Mouse (Mus musculus) neural tube, embryonic 15.5 days (tissue): Measurements from ENCODE around the gene Cyb5r1. TPM values are rescaled to one million over a fixed set of nuclear protein-coding genes. Genes with fewer than 3 reads are reported as not detected.

Experiments used
- polyA plus RNA-seq: library from polyadenylated mRNA; unstranded; fragments of >200 nt; fragmentation: Nextera tagmentation; extraction: Ambion mirVana; gene quantifications from 2 replicates; pipeline ENCODE4 v1.2.1, GENCODE M21; 2015

Gene Cyb5r1
- polyA plus RNA-seq, 1 experiment from 2014 or later, result 18.6 TPM

Other genes with a start within 250 kb of the Cyb5r1 start
- gene Chil1, start 223.4 kb upstream of the Cyb5r1 start, polyA plus RNA-seq, result 2.0 and 2.1 TPM in 2 replicates
- gene Mybph, start 212.1 kb upstream of the Cyb5r1 start, polyA plus RNA-seq, result 2.7 and 4.4 TPM in 2 replicates
- 23.8 and 28.8 TPM in 2 replicates for gene Adora1, start 170.1 kb upstream of the Cyb5r1 start, polyA plus RNA-seq
- 7.1 and 9.9 TPM in 2 replicates for gene Myog, start 115.6 kb upstream of the Cyb5r1 start, polyA plus RNA-seq
- 29.1 and 31.6 TPM in 2 replicates for gene Ppfia4, start 72.6 kb upstream of the Cyb5r1 start, polyA plus RNA-seq
- gene Tmem183a, start 43.6 kb upstream of the Cyb5r1 start, polyA plus RNA-seq, result 110 and 112 TPM in 2 replicates
- gene 4933406M09Rik, start 19.6 kb upstream of the Cyb5r1 start, polyA plus RNA-seq, result not detected in 2 replicates
- gene Adipor1, start 9.8 kb downstream of the Cyb5r1 start, polyA plus RNA-seq, result 84.7 and 86.0 TPM in 2 replicates
- gene Klhl12, start 50.0 kb downstream of the Cyb5r1 start, polyA plus RNA-seq, result 35.6 and 36.7 TPM in 2 replicates
- gene Rabif, start 89.1 kb downstream of the Cyb5r1 start, polyA plus RNA-seq, result 70.1 and 76.8 TPM in 2 replicates
- gene Mgat4e, start 144.1 kb downstream of the Cyb5r1 start, polyA plus RNA-seq, result not detected in 2 replicates
- 59.0 and 59.5 TPM in 2 replicates for gene Kdm5b, start 154.6 kb downstream of the Cyb5r1 start, polyA plus RNA-seq
- gene Syt2, start 241.1 kb downstream of the Cyb5r1 start, polyA plus RNA-seq, result 20.4 and 23.4 TPM in 2 replicates